ENCODE assay signal across 9 mouse cellular contexts in the genomic region with DNA sequence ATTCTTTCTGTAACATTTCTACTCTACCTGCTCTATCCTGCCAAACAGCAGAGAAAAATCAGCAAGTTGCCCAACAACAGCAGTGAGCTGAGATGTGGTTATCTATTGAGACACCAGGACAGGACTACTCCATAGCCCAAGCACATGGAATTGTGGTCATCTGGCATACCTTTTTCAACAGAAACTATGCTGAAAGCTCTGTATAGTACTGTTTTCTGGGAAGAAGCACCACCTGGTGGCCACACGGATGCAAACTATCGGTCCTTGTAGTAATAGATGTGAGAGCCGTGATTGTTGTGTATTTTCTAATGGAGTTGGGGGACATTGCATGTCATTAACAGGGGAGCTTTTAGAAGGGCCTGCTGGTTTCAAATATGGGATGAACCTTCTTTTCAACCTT. TPM values are rescaled to one million over a fixed set of nuclear protein-coding genes. Genes with fewer than 3 reads are reported as not detected.
DNase-seq lines count a peak whose midpoint lies in the region.
"Had no signal": no experiment of that assay in that cellular context is flagged by ENCODE, and none has a peak within 500 bp of the region (broad histone marks: within the 10 kb centered on the region; RNA-seq: fewer than 3 reads in every experiment).

No protein-coding gene starts in this region.

- peak; percentile 26 to 61 for DNase-seq in heart, adult 18-20 months
- no peak for DNase-seq in heart, adult 8-10 months (ENCODE audit: low spot score)
- peak; percentile 31 for DNase-seq in urinary bladder, postnatal 25 days (ENCODE audit: low spot score)
- DNase-seq in urinary bladder, adult 18-20 months (ENCODE audit: low spot score in 2 of 2) = no peak
- DNase-seq in cerebellum, postnatal 25 days = peak; percentile 72 to 83
- peak; percentile 79 for DNase-seq in kidney, postnatal 10 days
- DNase-seq in lung, postnatal 36 days = peak; percentile 86
- peak; percentile 67 for DNase-seq in thymus, postnatal 25 days

RNA-seq across cellular contexts. Expression of a gene that starts 2.4 kb away (rescaled TPM):
- total RNA-seq in heart, adult 18-20 months (2021) = 10 to 100 TPM; 30.2 to 34.1 TPM
- 10 to 100 TPM; 31.7 to 33.9 (median 32.4) TPM for total RNA-seq in heart, adult 8-10 months (2022)

RNA-seq across cellular contexts. Expression of a gene that starts 10.3 kb away (rescaled TPM):
- 1,000 to 10,000 TPM; 1,031 to 1,107 TPM for total RNA-seq in heart, adult 18-20 months (2021)
- total RNA-seq in heart, adult 8-10 months (2022) = 1,000 to 10,000 TPM; 1,030 to 1,116 (median 1,059) TPM

RNA-seq across cellular contexts. Expression of a gene that starts 35.8 kb away (rescaled TPM):
- total RNA-seq in heart, adult 18-20 months (2021) = 10 to 100 TPM in 1 of 2 experiments, 1 to 10 TPM in 1; 6.1 to 13.0 TPM
- 1 to 10 TPM; 4.2 to 7.1 (median 6.1) TPM for total RNA-seq in heart, adult 8-10 months (2022)

RNA-seq across cellular contexts. Expression of a gene that starts 55.8 kb away (rescaled TPM):
- under 1 TPM in 1 of 2 experiments, not detected in 1; 0.32 TPM for total RNA-seq in heart, adult 18-20 months (2021)
- total RNA-seq in heart, adult 8-10 months (2022) = not detected
- total RNA-seq: layer of hippocampus, adult 8-10 months had no signal

RNA-seq across cellular contexts. Expression of a gene that starts 55.9 kb away (rescaled TPM):
- total RNA-seq in heart, adult 18-20 months (2021) = not detected
- total RNA-seq in heart, adult 8-10 months (2022) = under 1 TPM in 1 of 4 experiments, not detected in 3; 0.12 TPM

Comparison
In these comparisons a context has a peak if more than half of its experiments do, and no peak if none do; other contexts are left out.
1. DNase-seq: peak in heart, adult 18-20 months (2 of 2), urinary bladder, postnatal 25 days (single experiment), cerebellum, postnatal 25 days (2 of 2), kidney, postnatal 10 days (single experiment), lung, postnatal 36 days (single experiment) and thymus, postnatal 25 days (single experiment); none in heart, adult 8-10 months (single experiment) and urinary bladder, adult 18-20 months (0 of 2).